Mouse (Mus musculus) stomach, postnatal 0 days (tissue): ENCODE results near the gene Rgs7bp. TPM values are rescaled to one million over a fixed set of nuclear protein-coding genes. Genes with fewer than 3 reads are reported as not detected.

Source experiments
- ATAC-seq: fragments of 200-750 bp; cut with Nextera tagmentation; 2 replicates; pipeline ENCODE4 v1.8.0; 2017; ENCODE audit not compliant: low FRiP score, low TSS enrichment
- DNase-seq: peaks from one replicate; pipeline ENCODE4 v3.0.0-alpha.2; 2016; ENCODE audit warnings: low spot score
- H3K27ac ChIP-seq: fragments of 300-500 bp; sonication (generic); replicated peaks from 2 replicates; pipeline ENCODE4 v1.5.1; 2014; ENCODE audit warnings: mild to moderate bottlenecking, control low read depth
- H3K27me3 ChIP-seq: fragments of 300-500 bp; sonication (generic); 2 replicates; pipeline ENCODE4 v1.6.1; 2014; ENCODE audit warnings: low read length; ENCODE audit not compliant: control insufficient read depth, insufficient read depth
- H3K36me3 ChIP-seq: fragments of 300-500 bp; sonication (generic); 2 replicates; pipeline ENCODE4 v1.6.1; 2014; ENCODE audit warnings: low read length, mixed read lengths; ENCODE audit not compliant: control insufficient read depth, insufficient read depth
- H3K4me1 ChIP-seq: fragments of 300-500 bp; sonication (generic); replicated peaks from 2 replicates; pipeline ENCODE4 v1.6.1; 2014; ENCODE audit warnings: antibody characterized with exemption; ENCODE audit not compliant: control insufficient read depth, insufficient read depth
- H3K4me2 ChIP-seq: fragments of 300-500 bp; sonication (generic); replicated peaks from 2 replicates; pipeline ENCODE4 v1.6.1; 2014; ENCODE audit warnings: low read depth, mild to moderate bottlenecking, control low read depth, moderate library complexity
- H3K4me3 ChIP-seq: fragments of 300-500 bp; sonication (generic); 2 replicates; pipeline ENCODE4 v1.5.1; 2014; ENCODE audit warnings: low read depth, low read length, control low read depth
- H3K9ac ChIP-seq: fragments of 300-500 bp; sonication (generic); 2 replicates; pipeline ENCODE4 v1.6.1; 2014; ENCODE audit warnings: mild to moderate bottlenecking, low read length, control low read depth, mixed read lengths
- H3K9me3 ChIP-seq: fragments of 300-500 bp; sonication (generic); 2 replicates; pipeline ENCODE4 v1.6.1; 2016; ENCODE audit warnings: low read length; ENCODE audit not compliant: control insufficient read depth
- CTCF ChIP-seq: IDR thresholded peaks from 2 replicates; pipeline ENCODE4 v1.5.1; 2016; ENCODE audit warnings: antibody characterized with exemption, low read depth, mild to moderate bottlenecking, moderate library complexity
- EP300 ChIP-seq: optimal IDR thresholded peaks from 2 replicates; pipeline ENCODE3; 2016; ENCODE audit warnings: antibody characterized with exemption
- WGBS: fragments of 180-500 bp; shearing (Covaris S2); extraction: QIAGEN DNeasy Blood & Tissue Kit; methylation state at CpG from one replicate; pipeline ENCODE4 v1.1.7; 2014; 5-methylcytosine and 5-hydroxymethylcytosine counted together
- polyA plus RNA-seq: library from polyadenylated mRNA; unstranded; fragments of >200 nt; fragmentation: Nextera tagmentation; extraction: Ambion mirVana; gene quantifications from 2 replicates; pipeline ENCODE4 v1.2.1, GENCODE M21; 2015

Rgs7bp gene
- polyA plus RNA-seq, 1 experiment from 2014 or later: 1.5 TPM

DNA sequence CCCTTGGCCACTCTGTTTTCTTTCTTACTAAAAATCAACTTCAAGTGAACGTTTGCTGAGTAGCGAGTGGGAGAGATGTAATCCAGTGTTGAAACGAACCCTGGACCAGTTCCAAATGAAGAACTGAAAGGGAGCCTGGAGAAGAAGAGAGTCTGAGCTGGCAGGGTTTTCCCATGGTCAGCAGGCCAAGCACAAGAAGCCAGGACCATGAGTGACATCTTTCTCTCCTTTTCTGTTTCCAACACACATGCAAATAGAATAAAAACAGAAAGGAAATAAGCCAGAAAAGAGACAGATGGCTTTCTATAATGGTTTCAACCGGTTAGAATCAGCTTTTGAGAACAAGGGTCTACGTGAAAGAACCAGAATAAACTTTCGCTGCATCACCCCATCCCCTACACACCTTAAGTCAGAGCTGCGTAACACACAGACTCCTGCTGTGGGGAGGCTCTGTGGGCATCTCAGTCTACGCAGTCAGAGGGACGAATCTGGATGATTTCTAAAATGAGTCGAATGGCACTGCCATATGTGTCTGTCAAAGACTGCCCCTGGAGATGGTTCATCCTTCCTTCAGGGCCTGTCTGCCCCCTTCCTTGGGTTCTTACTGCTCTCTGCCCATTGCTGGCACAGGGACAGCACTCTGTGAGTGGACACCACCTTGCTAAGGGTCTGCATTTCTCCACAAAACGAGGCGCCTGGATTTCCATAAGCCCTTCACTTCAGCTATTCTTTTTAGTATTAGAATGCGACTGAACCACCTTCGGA is 93.6 kb downstream of the Rgs7bp start:
- H3K9ac ChIP-seq: no peak overlapping the region
- 75% methylated on average over 14 of the region's 14 CpGs for WGBS
- no peaks in the 10 kb centered on the region for H3K27me3 ChIP-seq
- H3K4me3 ChIP-seq: no peak overlapping the region
- no peak for ATAC-seq
- TF ChIP-seq EP300 (no peak), CTCF (no peak)
- no peak for DNase-seq
- no peaks in the 10 kb centered on the region for H3K9me3 ChIP-seq
- no peaks in the 10 kb centered on the region for H3K36me3 ChIP-seq
- H3K4me2 ChIP-seq: no peak overlapping the region
- H3K27ac ChIP-seq: no peak overlapping the region
- H3K4me1 ChIP-seq: no peaks in the 10 kb centered on the region

- no peak overlapping the region for H3K27ac ChIP-seq
- no peak overlapping the region for H3K4me3 ChIP-seq
- H3K36me3 ChIP-seq: no peaks in the 10 kb centered on the region
- DNase-seq (no peak), ATAC-seq (no peak)
- 74% methylated on average over 7 of the region's 7 CpGs for WGBS
- TF ChIP-seq EP300: no peak
- no peak for TF ChIP-seq CTCF
- H3K4me2 ChIP-seq: no peak overlapping the region
- no peak overlapping the region for H3K9ac ChIP-seq
- no peaks in the 10 kb centered on the region for H3K4me1 ChIP-seq
- H3K9me3 ChIP-seq: no peaks in the 10 kb centered on the region
- no peaks in the 10 kb centered on the region for H3K27me3 ChIP-seq
Measured at GRCm38 (mm10) chr13:104960206-104960928, 94.4 kb downstream of the Rgs7bp start.

DNA sequence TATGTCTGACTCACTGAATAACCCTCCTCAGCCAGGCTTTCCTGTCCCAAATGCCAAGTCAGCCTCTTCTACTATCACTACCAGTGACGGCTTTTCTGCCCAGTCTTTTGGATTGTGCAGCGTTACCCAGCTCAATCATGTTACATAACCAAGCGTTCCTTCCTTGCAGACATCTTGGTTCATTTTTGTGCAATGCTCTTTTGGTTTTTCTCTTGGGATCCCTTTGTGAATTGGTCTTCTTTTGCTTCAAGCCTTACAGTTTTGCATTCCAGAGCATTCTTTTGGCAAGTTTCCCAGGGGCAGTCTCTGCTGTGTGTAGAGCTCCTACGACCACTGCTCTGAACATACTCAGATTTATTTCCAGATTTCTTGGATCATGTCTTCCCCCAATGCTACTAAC is 95.0 kb downstream of the Rgs7bp start:
- no peak for DNase-seq
- Histone ChIP-seq H3K27ac (no peak overlapping the region), H3K9me3 (no peaks in the 10 kb centered on the region), H3K4me1 (no peaks in the 10 kb centered on the region), H3K4me3 (no peak overlapping the region), H3K4me2 (no peak overlapping the region), H3K9ac (no peak overlapping the region), H3K36me3 (no peaks in the 10 kb centered on the region), H3K27me3 (no peaks in the 10 kb centered on the region)
- TF ChIP-seq EP300 (no peak), CTCF (no peak)
- no peak for ATAC-seq
- WGBS: 54% methylated on average over 4 of the region's 4 CpGs

- WGBS: 0% methylated on average over 7 of the region's 7 CpGs
- H3K9me3 ChIP-seq: no peaks in the 10 kb centered on the region
- no peaks in the 10 kb centered on the region for H3K27me3 ChIP-seq
- H3K4me1 ChIP-seq: no peaks in the 10 kb centered on the region
- H3K27ac ChIP-seq: no peak overlapping the region
- ATAC-seq (peak; percentile 73), DNase-seq (peak; percentile 82)
- H3K36me3 ChIP-seq: no peaks in the 10 kb centered on the region
- H3K4me3 ChIP-seq: no peak overlapping the region
- H3K9ac ChIP-seq: no peak overlapping the region
- H3K4me2 ChIP-seq: 0 out of 2 replicates have a peak overlapping the region, but pooled peaks have one; percentile 17
- no peak for TF ChIP-seq EP300
- peak; percentile 87 for TF ChIP-seq CTCF
Measured at GRCm38 (mm10) chr13:104947958-104948357, 106.8 kb downstream of the Rgs7bp start.

DNA sequence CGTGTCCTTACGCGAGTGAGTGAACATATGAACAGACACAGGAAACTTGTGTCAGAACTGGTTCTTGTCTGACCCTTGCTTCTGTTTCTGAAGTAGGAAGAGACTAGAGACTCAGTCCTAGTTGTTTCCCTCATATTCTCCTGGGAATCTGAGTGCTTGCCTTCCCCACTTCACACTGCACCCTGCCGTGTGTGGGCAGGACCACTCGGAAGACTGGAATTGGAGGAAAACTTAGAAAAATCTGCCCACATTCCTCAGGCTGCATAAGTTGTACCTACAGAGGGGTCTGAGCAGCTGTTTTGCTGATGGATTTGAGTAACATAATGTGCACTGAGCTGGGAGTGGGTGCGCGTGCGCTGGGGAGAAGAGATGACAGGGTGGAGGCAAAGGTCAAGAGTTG is 114.2 kb downstream of the Rgs7bp start:
- Histone ChIP-seq H3K27ac (no peak overlapping the region), H3K4me3 (no peak overlapping the region), H3K27me3 (no peaks in the 10 kb centered on the region), H3K4me2 (no peak overlapping the region), H3K9ac (no peak overlapping the region), H3K4me1 (no peaks in the 10 kb centered on the region), H3K9me3 (no peaks in the 10 kb centered on the region), H3K36me3 (no peaks in the 10 kb centered on the region)
- DNase-seq: no peak
- no peak for ATAC-seq
- WGBS: 91% methylated on average over 8 of the region's 8 CpGs
- TF ChIP-seq EP300 (no peak), CTCF (no peak)

GRCm38 (mm10) chr13:104939856-104940255 is 114.9 kb downstream of the Rgs7bp start:
- H3K27ac ChIP-seq: no peak overlapping the region
- TF ChIP-seq EP300 (no peak), CTCF (peak; percentile 92)
- no peak overlapping the region for H3K9ac ChIP-seq
- H3K27me3 ChIP-seq: no peaks in the 10 kb centered on the region
- H3K4me3 ChIP-seq: no peak overlapping the region
- no peaks in the 10 kb centered on the region for H3K9me3 ChIP-seq
- 5% methylated on average over 4 of the region's 4 CpGs for WGBS
- DNase-seq (peak; percentile 66), ATAC-seq (no peak)
- no peak overlapping the region for H3K4me2 ChIP-seq
- H3K4me1 ChIP-seq: no peaks in the 10 kb centered on the region
- no peaks in the 10 kb centered on the region for H3K36me3 ChIP-seq
